Mouse (Mus musculus) testis, postnatal 10 days (tissue): ENCODE results near the gene Mrc2.

Source experiments
- DNase-seq: peaks from one replicate; pipeline ENCODE4 v3.0.0; 2021; ENCODE audit warnings: low spot score

The Mrc2 gene

DNA sequence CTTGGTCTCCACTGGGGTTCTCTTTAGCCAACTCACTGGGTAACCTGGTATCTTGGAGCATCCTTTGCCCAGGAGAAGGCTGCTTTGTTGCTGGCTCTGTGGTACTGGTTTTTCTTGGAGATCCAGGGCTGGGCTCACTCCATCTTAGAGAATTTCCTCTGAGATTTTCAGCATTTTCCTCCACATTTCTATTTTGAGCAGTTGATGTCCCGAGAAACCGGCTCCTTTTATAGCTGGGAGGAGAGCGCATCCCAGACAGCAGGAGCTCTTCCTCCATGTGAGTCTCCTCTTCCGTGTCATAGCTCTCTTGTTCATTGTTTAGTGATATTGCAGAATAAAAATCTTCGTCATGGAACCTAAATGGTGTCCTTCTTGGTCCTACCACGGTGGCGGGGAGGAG is 97.8 kb downstream of the Mrc2 start:
- no peak for DNase-seq
